Mouse (Mus musculus) heart, postnatal 36 days (tissue): ENCODE results near the gene Donson. TPM values are rescaled to one million over a fixed set of nuclear protein-coding genes. Genes with fewer than 3 reads are reported as not detected.
"Not testable (repeated sequence)": the region's sequence is repeated elsewhere in the genome, so short reads cannot be mapped to it uniquely, and the experiment has no call there.

ENCODE experiments used
- DNase-seq, 2 experiments: peaks; one replicate each; pipeline ENCODE4 v3.0.0; 2021 to 2022
- intact Hi-C: fragments of 180-260 bp; cut with DNase I; formaldehyde crosslinking; loops from one replicate; pipeline ENCODE4 v1.15.1; 2025
- total RNA-seq, 2 experiments: library from RNA; stranded (reverse); gene quantifications; 2 replicates each; pipeline ENCODE4 v1.2.3; 2021

Donson gene
- total RNA-seq, 2 experiments from 2014 or later, result 2.9 to 3.3 TPM

DNA sequence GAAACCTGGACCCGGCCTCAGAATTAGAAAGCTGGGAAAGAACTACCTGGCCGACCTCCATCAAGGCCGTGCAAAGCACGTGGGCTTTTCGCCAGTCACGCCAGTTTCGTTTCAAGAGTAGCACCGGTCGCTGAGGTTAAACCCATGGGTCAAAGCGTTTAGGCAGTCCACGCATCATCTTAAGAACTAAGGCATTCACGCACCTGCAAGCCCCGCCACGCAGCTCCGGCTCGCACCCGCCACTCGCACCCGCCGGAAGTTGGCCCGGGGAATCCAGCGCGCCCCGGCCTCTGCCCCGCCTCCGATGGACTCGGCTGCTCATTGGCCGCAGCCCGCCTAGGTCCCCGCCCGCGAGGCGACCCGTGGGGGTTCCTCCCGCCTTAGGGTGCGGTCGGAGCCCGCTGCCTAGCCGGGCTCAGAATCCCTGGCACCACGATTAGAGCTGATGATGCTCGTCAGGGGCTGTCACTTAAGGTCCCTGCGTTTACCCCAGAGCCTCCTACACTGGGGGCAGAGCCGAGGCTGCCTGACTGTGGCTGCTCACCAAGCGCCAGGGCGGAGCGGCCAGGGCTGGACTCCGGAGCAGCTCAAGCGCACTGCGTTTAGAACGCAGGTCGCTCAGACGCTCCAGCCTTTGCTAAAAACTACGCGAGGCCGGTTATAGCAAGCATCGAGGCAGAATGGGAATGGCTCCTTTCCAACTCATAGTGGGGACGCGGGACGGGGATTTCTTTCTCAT lies 41.7 kb downstream of the Donson start, which contains the start of gene Gart:
Gene Gart (minus strand): TSS at position 272 of the 739 bp plus-strand sequence.
- DNase-seq, result peak; percentile 93 to 96
- intact Hi-C loops, result loop anchor here (2.0 to 5.0 kb wide), 3 partner anchors 40 to 182 kb away; partner anchors contain the start of genes Donson and Tmem50b

DNA sequence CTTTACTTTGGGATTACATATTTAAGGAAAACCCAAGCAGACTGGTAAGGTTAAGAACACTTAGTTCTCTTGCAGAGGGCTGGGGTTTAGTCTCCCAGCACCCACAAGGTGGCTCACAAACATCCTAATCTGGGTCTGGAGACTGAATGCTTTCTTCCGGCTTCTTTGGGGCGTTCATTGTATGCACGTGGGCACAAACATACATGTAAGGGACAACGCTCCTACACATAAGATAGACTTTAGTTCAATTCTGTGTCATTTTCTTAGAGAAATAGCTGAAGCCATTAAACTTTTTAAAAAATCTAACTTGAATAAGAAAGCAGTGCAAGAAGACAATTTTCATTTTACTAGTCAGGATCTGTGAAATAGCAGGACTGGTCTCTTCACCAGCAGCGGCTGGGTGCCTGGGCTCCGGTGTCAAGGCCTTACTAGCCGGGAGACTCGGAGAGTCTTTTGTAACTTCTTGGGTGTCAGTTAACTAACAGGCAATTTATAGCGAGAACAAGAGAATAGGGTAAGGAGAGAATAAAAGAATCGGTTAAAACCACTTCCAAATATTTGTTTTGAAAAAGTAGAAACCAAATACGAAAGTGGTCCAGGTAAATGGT lies 42.5 kb downstream of the Donson start:
- no peak for DNase-seq

DNA sequence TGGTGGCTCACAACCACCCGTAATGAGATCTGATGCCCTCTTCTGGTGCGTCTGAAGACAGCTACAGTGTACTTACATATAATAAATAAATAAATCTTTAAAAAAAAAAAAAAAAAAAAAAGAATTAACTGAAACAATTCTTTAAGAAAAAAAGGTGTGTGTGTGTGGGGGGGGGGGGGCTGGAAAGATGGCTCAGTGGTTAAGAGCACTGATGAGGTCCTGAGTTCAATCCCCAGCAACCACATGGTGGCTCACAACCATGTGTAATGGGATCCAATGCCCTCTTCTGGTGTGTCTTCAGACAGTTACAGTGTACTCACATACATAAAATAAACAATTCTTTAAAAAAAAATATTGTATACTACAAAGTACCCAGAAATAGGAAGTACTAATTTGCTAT lies 43.1 kb downstream of the Donson start:
- not testable (repeated sequence) for DNase-seq
- intact Hi-C loops, result loop anchor here (5.0 kb wide), 2 partner anchors 42 to 48 kb away; partner anchors contain the start of genes Donson and Tmem50b

More for the DNA sequence above, 42.5 kb downstream of the Donson start:
- intact Hi-C loops, result loop anchor here (2.0 to 5.0 kb wide), 3 partner anchors 41 to 181 kb away; partner anchors contain the start of genes Donson and Tmem50b

DNA sequence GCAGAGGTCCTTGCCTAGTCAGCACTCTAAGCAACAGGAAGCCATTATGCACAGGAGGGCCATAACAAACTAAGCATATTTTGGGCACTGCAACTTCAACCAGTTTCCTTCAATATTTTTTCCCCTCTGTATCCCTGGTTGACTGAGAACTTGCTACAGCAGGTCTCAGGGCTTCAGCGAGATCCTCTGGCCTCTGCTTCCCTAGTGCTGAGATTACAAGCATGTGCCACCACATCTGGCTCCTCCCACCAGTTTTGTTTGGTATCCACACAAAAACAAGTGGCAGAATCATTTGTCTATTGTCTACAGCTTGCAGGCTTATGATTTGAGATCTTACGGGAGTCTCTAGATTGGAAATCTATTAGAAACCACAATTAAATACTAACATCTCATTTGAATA lies 43.7 kb downstream of the Donson start:
- intact Hi-C loops, result loop anchor here (5.0 kb wide), 2 partner anchors 42 to 48 kb away; partner anchors contain the start of genes Donson and Tmem50b
- no peak for DNase-seq

DNA sequence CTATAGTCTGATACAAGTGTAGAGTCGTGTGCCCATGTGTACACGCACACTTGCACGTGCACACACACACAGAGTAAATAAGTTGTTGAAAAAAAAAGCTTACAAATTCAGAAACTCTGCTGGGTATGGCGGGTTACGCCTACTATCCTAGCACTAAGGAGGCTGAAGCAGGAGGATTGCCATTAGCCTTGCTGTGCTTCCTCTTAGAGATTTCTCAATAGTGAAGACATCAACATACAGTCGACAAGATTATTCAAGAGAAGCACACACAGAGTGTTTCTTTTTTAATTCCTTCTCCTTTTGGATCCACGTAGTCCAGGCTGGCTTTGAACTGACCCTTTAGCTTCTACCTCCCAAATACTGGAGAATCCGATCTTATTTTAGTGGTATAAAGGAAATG lies 48.4 kb downstream of the Donson start:
- intact Hi-C loops, result no loop called here

DNA sequence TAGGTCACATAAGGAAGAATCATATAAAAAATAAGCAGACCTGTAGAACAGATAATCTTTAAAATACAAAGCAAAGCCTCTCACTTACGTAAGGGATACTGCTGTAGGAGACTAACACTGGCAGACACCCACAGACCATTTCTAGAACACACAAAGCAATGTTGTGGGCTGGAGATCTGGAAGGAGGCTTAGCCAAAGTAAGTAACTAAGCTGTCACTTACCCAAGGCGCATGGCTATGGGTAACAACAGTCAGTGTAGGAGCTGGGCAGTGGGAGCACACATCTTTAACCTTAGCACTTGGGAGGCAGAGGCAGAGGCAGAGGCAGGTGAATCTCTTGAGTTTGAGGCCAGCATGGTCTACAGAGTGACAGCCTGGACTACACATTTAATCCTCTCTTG lies 48.9 kb downstream of the Donson start:
- DNase-seq, result no peak
- intact Hi-C loops, result no loop called here

More for the DNA sequence above, 48.4 kb downstream of the Donson start:
- DNase-seq, result no peak

DNA sequence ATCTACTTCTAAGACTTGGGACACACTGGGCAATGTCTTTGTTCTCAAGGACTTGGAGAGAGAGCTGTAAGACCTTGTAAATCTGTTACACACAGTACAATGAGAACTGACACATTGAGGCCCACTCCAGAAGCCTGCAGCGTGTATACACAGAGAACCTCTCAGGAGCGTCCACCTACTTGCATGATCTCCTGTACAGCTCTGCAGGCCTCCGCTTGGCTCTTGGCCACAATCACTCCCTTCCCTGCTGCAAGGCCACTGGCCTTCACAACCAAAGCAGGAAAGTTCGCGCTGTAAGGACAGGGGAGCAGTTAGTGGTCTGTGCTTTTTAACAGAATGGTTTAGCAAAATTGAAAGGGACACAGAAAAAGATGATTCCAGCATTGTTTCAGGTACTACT lies 49.4 kb downstream of the Donson start:
- intact Hi-C loops, result no loop called here

DNA sequence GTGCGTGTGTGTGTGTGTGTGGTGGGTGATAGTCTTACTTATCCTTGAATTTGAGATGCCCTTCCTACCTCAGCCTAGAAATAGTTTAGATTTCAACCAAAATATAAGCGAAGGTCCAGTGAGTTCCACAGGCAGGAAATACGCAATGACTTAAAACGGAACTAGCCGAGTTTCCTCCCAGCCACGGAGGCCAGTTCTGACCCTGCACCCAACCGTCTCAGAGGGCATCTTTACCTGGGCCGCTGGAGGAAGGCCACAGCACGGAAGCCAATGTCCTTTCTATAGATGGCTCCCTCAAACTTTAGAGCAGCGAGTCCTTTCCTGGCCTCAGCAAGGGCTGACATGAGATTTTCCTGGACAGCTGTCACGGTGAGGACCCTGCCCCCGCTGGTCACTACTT lies 54.9 kb downstream of the Donson start:
- intact Hi-C loops, result no loop called here
- no peak for DNase-seq

More for the DNA sequence above, 49.4 kb downstream of the Donson start:
- no peak for DNase-seq

DNA sequence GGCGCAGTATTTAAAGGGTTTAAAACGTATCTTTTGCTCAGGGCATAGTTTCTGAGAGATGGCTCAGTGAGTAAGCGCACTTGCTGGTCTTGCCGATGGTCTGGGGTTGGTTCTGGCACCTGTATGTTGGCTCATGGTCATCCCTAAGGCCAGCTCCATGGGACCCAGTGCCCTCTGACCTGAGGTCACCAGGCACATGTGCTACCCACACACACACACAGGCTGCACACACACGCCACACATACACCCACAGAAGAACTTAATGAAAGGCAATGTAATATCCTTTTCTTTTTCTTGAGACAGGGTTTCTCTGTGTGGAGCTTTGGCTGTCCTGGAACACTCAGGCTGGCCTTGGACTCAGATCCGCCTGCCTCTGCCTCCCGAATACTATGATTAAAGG lies 55.6 kb downstream of the Donson start:
- no peak for DNase-seq
- intact Hi-C loops, result no loop called here

DNA sequence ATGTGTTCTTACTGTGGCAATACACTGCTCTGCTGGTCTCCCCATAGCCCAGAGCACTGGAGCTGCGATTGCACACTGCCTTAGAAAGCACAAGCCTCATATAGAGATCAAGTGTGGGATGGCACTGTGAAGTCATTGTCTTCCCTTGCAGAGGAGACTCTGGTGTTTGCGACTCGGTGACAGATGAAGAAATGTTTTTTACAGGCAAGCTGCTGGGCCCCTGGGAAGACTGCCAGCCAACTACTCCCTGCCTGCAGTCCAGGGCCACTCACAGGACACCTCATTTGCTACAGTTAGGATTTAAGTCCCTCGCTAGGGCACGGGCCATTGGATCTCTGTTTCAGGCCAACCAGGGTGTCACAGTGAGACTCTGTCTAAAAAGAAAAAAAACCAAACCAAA lies 56.1 kb downstream of the Donson start:
- DNase-seq, result no peak
- intact Hi-C loops, result no loop called here

DNA sequence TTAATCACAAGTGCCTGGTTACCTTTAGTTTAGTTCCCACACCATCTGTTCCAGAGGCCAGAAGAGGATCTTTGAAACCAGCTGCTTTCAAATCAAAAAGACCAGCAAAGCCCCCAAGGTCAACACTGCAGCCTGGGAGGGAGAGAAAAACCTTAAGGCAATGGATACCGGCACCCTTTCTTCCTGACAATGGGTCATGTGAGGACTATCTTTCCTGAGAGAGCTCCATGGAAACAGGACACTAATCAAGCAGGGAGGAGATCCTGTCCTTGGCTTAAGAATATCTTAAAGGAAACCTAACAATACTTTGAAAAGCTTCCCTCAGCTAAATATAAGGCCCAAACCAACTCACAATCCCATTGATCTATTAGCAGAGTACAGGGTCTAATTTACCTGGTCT lies 58.0 kb downstream of the Donson start:
- intact Hi-C loops, result no loop called here
- DNase-seq, result no peak

DNA sequence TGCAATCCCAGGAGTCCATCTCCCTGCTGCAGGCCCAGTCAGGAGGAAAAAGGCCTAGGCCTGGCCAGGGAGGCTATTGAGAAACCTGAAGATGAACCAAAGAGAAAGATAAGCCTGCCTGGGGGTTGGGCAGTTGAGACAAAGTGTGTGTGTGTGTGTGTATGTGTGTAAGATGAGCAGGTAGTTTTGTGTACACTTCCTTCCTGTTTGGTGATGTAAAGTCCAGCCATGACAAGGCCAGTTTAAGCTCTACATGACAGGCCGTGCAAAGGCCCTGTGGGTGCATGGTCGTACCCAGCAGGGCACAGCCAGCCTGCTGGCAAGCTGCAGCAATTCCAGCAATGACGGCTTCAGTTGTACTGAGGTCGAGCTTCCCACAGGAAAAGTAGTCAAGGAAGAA lies 58.8 kb downstream of the Donson start:
- intact Hi-C loops, result no loop called here
- DNase-seq, result no peak

DNA sequence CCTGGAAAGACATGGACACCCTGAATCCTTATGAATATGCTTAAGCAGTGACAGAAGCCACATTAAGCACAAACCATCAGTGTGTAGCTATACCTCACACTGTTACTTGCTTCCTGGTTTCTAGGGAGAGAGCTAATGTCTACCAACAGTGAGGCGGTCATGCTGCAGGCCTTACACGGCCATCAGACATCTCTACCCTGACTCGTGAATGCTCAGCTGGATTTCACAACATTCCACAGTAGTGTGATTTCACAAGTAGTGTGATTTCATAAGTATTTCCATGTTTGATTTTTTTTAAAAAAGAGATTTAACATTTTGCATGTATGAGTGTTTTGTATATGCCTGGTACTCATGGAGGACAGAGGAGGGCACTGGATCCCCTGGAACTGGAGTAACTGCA lies 59.9 kb downstream of the Donson start:
- intact Hi-C loops, result no loop called here
- no peak for DNase-seq

DNA sequence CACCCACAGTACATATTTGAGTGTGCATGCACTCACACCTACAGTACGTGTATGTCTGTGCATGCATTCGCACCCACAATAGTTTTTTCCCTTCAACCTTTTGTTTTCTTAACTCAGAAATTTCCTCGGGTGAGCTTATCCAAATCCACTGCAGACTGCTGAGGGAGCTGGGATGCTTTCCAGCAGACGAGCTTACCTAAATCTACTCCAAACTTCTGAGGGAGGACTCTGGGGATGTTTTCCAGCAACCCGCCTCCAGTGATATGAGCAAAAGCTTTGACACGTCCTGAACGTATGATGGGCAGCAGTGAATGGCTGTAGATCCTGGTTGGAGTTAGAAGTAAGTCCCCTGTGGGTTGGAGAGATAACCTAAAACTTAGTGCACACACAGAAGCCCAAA lies 60.7 kb downstream of the Donson start:
- DNase-seq, result no peak
- intact Hi-C loops, result no loop called here

Other genes with a start within 250 kb of the Donson start
- gene Ifnar1, start 203.5 kb downstream of the Donson start, total RNA-seq, result 10 to 100 TPM; 31.5 to 32.6 TPM
- gene Ifngr2, start 141.7 kb downstream of the Donson start, total RNA-seq, result 100 to 1,000 TPM; 128 to 159 TPM
- gene Tmem50b, start 91.0 kb downstream of the Donson start, total RNA-seq, result 10 to 100 TPM; 55.0 to 67.6 TPM
- gene Dnajc28, start 69.7 kb downstream of the Donson start, total RNA-seq, result 10 to 100 TPM; 32.3 to 35.8 TPM
- gene Gart, start 41.8 kb downstream of the Donson start, total RNA-seq, result 10 to 100 TPM; 69.0 to 72.7 TPM
- gene Son, start 41.3 kb downstream of the Donson start, total RNA-seq, result 100 to 1,000 TPM; 129 to 154 TPM
- 10 to 100 TPM; 25.6 to 26.4 TPM for gene Cryzl1, start 40.2 kb upstream of the Donson start, total RNA-seq
- gene Itsn1, start 40.5 kb upstream of the Donson start, total RNA-seq, result 10 to 100 TPM; 44.0 to 44.7 TPM